Mouse (Mus musculus): ENCODE measurements around the gene Ttc28. TPM values are rescaled to one million over a fixed set of nuclear protein-coding genes. Genes with fewer than 3 reads are reported as not detected.

The Ttc28 gene
- polyA plus RNA-seq, 1 experiment from 2014 or later, result 5.7 TPM

DNA sequence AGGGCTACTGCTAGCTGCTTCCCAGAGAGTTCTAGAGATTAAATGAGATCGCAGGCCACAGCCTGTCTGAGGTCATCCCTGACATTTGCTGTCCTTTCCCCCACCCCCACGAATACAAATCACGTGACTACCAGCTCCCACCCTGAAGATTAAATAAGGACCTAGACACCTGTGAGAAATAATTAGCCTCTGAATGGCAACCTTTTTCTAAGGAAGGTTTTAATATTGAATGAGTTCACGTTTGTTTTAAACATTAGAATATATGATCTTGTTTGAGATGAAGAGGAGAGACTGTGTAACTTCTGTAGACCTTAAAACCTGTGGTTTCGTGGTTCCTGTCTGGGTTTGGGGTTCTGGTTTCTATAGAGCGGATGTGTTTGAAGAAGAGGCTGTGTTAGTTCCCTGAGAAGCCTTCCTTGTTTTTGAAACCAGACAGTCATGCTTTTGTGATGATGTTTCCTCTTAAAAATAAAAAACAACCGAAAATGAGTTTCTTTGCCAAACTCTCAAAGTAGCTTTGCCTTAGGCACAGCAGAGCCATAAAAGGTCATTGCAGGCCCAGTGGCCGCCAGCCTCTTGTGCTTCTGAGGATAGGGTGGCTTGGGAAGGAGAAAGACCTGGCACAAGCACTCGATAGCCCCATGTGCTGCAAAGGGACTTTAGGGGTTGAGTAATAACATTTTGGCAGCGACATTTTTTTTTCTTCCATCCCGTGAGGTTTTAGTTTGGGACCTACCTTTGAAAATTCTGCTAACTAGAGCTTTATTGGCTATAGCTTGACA is 179.7 kb downstream of the Ttc28 start:
- no peaks in the 10 kb centered on the region for H3K27me3 ChIP-seq (replicated peaks; ENCODE audit: control insufficient read depth, insufficient read depth, low read length)
- H3K4me3 ChIP-seq (ENCODE audit: low read depth, low read length), result no peak overlapping the region
- H3K9ac ChIP-seq (ENCODE audit: low read depth, low read length), result no peak overlapping the region
- WGBS, result 51% methylated on average over 11 of the region's 11 CpGs
- ATAC-seq (replicated peaks; ENCODE audit: low FRiP score) (no peak), DNase-seq (ENCODE audit: low spot score) (no peak)
- no peaks in the 10 kb centered on the region for H3K9me3 ChIP-seq (ENCODE audit: control insufficient read depth, low read length)
- H3K36me3 ChIP-seq (ENCODE audit: control insufficient read depth, insufficient read depth, low read length), result no peaks in the 10 kb centered on the region
- H3K27ac ChIP-seq (ENCODE audit: low read depth, low read length), result no peak overlapping the region
- H3K4me2 ChIP-seq, result no peak overlapping the region
- H3K4me1 ChIP-seq (replicated peaks; ENCODE audit: control insufficient read depth, insufficient read depth, low read length), result no peaks in the 10 kb centered on the region

DNA sequence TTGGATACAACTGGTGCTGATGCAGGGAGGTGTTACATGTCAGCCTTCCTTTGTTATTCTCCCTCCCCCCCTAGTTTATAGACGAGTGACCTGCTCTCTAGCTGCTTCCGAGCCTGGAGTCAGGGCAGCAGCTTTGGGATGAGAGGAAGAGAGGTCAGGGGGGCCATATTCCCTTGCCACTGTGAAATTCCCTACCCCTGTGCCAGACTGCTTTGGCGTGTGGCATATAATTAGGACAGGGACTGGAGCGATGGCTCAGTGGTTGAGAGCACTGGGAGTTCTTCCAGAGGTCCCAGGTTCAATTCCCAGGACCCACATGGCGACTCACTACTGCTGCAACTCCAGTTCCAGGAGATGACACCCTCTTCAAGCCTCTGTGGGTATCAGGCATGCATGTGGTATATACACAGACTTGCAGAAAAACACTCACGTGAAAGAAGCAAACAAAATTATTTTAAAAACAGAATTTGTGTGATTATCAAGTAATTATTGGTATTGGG is 180.7 kb downstream of the Ttc28 start:
- H3K36me3 ChIP-seq (ENCODE audit: control insufficient read depth, insufficient read depth, low read length), result no peaks in the 10 kb centered on the region
- H3K4me1 ChIP-seq (replicated peaks; ENCODE audit: control insufficient read depth, insufficient read depth, low read length), result no peaks in the 10 kb centered on the region
- H3K4me3 ChIP-seq (ENCODE audit: low read depth, low read length), result no peak overlapping the region
- ATAC-seq (replicated peaks; ENCODE audit: low FRiP score) (no peak), DNase-seq (ENCODE audit: low spot score) (no peak)
- no peak overlapping the region for H3K27ac ChIP-seq (ENCODE audit: low read depth, low read length)
- no peaks in the 10 kb centered on the region for H3K9me3 ChIP-seq (ENCODE audit: control insufficient read depth, low read length)
- no peak overlapping the region for H3K9ac ChIP-seq (ENCODE audit: low read depth, low read length)
- 73% methylated on average over 6 of the region's 6 CpGs for WGBS
- H3K27me3 ChIP-seq (replicated peaks; ENCODE audit: control insufficient read depth, insufficient read depth, low read length), result no peaks in the 10 kb centered on the region
- H3K4me2 ChIP-seq, result no peak overlapping the region

DNA sequence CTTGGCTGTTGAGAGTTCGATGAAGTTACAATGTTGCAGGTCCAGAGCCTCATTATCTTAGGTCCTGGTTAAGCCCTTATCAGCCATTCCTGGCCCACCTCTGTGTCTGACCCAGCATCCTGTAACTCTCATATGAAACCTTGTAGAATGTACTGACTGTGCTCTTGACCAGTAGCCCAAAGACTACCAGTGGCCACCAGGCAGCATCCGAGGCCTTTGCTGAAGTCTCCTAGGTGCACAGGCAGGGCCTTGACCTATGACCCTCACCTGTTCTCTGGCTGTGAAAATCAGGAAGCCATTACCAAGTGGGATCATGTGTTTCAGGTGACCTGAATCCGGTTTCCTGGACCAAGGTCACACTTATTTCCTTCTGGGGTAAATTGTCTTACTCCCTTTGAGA is 183.6 kb downstream of the Ttc28 start:
- H3K9ac ChIP-seq (ENCODE audit: low read depth, low read length), result no peak overlapping the region
- WGBS, result 73% methylated on average over 3 of the region's 3 CpGs
- no peaks in the 10 kb centered on the region for H3K27me3 ChIP-seq (replicated peaks; ENCODE audit: control insufficient read depth, insufficient read depth, low read length)
- DNase-seq (ENCODE audit: low spot score) (no peak), ATAC-seq (replicated peaks; ENCODE audit: low FRiP score) (no peak)
- H3K27ac ChIP-seq (ENCODE audit: low read depth, low read length), result no peak overlapping the region
- H3K4me1 ChIP-seq (replicated peaks; ENCODE audit: control insufficient read depth, insufficient read depth, low read length), result no peaks in the 10 kb centered on the region
- H3K4me2 ChIP-seq, result no peak overlapping the region
- no peaks in the 10 kb centered on the region for H3K36me3 ChIP-seq (ENCODE audit: control insufficient read depth, insufficient read depth, low read length)
- H3K9me3 ChIP-seq (ENCODE audit: control insufficient read depth, low read length), result no peaks in the 10 kb centered on the region
- H3K4me3 ChIP-seq (ENCODE audit: low read depth, low read length), result no peak overlapping the region

DNA sequence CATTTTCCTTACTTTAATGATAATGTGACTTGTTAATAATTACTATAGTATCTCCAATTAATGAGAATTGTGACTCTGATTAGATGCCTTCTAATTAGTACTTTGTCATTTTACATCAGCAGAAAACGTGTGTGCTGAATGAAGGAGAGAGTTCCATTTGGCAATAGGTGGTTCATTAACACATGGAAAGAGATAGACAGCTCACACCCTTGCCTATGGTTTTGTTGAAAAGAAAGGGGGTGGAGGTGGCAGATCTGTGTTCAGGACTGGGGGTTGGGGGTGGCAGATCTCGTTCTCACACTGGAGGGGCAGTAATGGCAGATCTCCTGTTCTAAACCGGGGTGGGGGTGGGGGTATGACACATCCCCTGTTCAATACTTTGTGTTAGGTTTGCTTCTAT is 184.4 kb downstream of the Ttc28 start:
- H3K27ac ChIP-seq (ENCODE audit: low read depth, low read length), result no peak overlapping the region
- H3K4me3 ChIP-seq (ENCODE audit: low read depth, low read length), result no peak overlapping the region
- no peaks in the 10 kb centered on the region for H3K9me3 ChIP-seq (ENCODE audit: control insufficient read depth, low read length)
- H3K4me2 ChIP-seq, result no peak overlapping the region
- DNase-seq (ENCODE audit: low spot score) (no peak), ATAC-seq (replicated peaks; ENCODE audit: low FRiP score) (no peak)
- WGBS, result 62% methylated on average over 3 of the region's 3 CpGs
- no peaks in the 10 kb centered on the region for H3K4me1 ChIP-seq (replicated peaks; ENCODE audit: control insufficient read depth, insufficient read depth, low read length)
- no peaks in the 10 kb centered on the region for H3K36me3 ChIP-seq (ENCODE audit: control insufficient read depth, insufficient read depth, low read length)
- H3K27me3 ChIP-seq (replicated peaks; ENCODE audit: control insufficient read depth, insufficient read depth, low read length), result no peaks in the 10 kb centered on the region
- no peak overlapping the region for H3K9ac ChIP-seq (ENCODE audit: low read depth, low read length)

DNA sequence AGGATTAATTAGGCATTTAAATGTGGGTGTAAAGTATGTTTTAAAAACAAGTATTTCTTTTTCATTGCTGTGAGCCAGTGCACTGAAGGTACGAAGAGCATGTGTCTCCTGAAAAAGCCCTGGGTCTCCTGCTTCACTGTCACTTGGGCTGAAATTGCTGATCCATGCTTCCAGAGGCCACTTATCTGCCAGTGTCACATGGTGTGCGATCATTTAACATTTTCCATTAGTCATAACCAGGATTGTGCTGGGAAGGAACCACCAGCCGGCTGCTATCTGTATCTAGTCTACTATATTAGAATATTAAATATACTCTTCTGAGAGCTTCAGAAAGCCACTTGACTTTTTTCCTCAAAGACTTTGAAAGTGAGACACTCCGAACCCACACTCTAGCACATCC is 186.2 kb downstream of the Ttc28 start:
- Histone ChIP-seq H3K9me3 (ENCODE audit: control insufficient read depth, low read length) (no peaks in the 10 kb centered on the region), H3K36me3 (ENCODE audit: control insufficient read depth, insufficient read depth, low read length) (no peaks in the 10 kb centered on the region), H3K27me3 (replicated peaks; ENCODE audit: control insufficient read depth, insufficient read depth, low read length) (no peaks in the 10 kb centered on the region), H3K4me3 (ENCODE audit: low read depth, low read length) (no peak overlapping the region), H3K27ac (ENCODE audit: low read depth, low read length) (no peak overlapping the region), H3K4me1 (replicated peaks; ENCODE audit: control insufficient read depth, insufficient read depth, low read length) (no peaks in the 10 kb centered on the region), H3K9ac (ENCODE audit: low read depth, low read length) (no peak overlapping the region), H3K4me2 (no peak overlapping the region)
- ATAC-seq (replicated peaks; ENCODE audit: low FRiP score), result no peak
- 63% methylated on average over 4 of the region's 4 CpGs for WGBS
- no peak for DNase-seq (ENCODE audit: low spot score)

DNA sequence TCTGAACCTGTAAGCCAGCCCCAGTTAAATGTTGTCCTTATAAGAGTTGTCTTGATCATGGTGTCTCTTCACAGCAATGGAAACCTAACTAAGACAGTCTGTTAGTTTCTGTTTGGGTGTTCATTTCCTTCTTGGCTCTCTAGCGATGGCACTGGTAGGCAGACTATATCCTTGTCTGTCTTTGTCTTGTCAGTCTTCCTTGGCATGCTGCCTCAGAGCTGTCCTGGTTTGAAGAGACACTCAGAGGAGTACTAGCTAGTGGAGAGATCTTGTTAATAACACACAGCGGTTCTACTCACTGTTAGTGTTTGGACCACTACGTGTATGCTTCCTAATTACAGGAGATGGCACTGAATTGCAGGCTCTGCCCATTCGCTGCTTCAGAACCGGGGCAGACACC is 189.9 kb downstream of the Ttc28 start:
- DNase-seq (ENCODE audit: low spot score), result no peak
- 91% methylated on average over 5 of the region's 5 CpGs for WGBS
- Histone ChIP-seq H3K27me3 (replicated peaks; ENCODE audit: control insufficient read depth, insufficient read depth, low read length) (no peaks in the 10 kb centered on the region), H3K4me1 (replicated peaks; ENCODE audit: control insufficient read depth, insufficient read depth, low read length) (no peaks in the 10 kb centered on the region), H3K9ac (ENCODE audit: low read depth, low read length) (no peak overlapping the region), H3K4me2 (no peak overlapping the region), H3K36me3 (ENCODE audit: control insufficient read depth, insufficient read depth, low read length) (no peaks in the 10 kb centered on the region), H3K4me3 (ENCODE audit: low read depth, low read length) (no peak overlapping the region), H3K9me3 (ENCODE audit: control insufficient read depth, low read length) (no peaks in the 10 kb centered on the region), H3K27ac (ENCODE audit: low read depth, low read length) (no peak overlapping the region)
- ATAC-seq (replicated peaks; ENCODE audit: low FRiP score), result no peak

DNA sequence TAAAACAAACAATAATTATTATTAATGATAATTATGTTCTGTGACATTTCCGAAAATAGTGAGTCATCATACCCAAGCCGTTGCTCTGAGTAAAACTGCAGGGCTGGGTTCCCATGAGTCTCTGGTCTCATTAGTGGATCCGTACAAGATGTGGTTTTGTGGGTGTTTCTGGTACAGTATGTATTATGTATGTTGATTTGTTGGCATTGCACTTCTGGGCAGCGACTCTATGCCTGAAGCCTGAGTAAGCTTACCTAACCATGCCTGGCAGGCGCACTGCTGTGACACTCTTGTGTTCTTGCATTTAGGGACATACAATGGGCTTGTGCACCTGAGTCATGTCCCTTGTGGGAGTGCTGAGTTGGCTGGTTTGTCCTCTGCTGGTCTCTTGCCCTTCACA is 190.3 kb downstream of the Ttc28 start:
- no peaks in the 10 kb centered on the region for H3K27me3 ChIP-seq (replicated peaks; ENCODE audit: control insufficient read depth, insufficient read depth, low read length)
- no peaks in the 10 kb centered on the region for H3K36me3 ChIP-seq (ENCODE audit: control insufficient read depth, insufficient read depth, low read length)
- H3K9me3 ChIP-seq (ENCODE audit: control insufficient read depth, low read length), result no peaks in the 10 kb centered on the region
- no peak overlapping the region for H3K27ac ChIP-seq (ENCODE audit: low read depth, low read length)
- no peaks in the 10 kb centered on the region for H3K4me1 ChIP-seq (replicated peaks; ENCODE audit: control insufficient read depth, insufficient read depth, low read length)
- WGBS, result 85% methylated on average over 5 of the region's 5 CpGs
- DNase-seq (ENCODE audit: low spot score), result no peak
- no peak overlapping the region for H3K9ac ChIP-seq (ENCODE audit: low read depth, low read length)
- no peak overlapping the region for H3K4me3 ChIP-seq (ENCODE audit: low read depth, low read length)
- H3K4me2 ChIP-seq, result no peak overlapping the region
- no peak for ATAC-seq (replicated peaks; ENCODE audit: low FRiP score)

DNA sequence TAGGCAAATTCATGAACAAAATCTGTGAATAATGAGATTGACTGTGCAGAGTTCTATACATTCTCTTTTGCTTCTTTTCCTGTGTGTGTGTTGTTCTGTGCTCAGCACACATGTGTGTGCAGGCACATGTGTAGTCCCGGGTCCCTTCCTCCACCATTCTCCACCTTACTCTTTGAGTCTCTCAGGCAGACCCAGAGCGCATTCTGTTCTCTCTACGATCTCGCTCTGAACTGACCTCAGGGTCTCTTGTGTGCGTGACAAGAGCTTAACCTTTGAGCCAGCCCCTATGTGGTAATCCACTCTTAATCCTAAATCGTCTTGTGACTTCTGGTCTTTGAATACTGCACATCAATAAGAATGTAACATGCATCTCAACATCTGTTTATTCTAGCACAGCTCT is 190.8 kb downstream of the Ttc28 start:
- no peak for DNase-seq (ENCODE audit: low spot score)
- H3K9me3 ChIP-seq (ENCODE audit: control insufficient read depth, low read length), result no peaks in the 10 kb centered on the region
- no peak for ATAC-seq (replicated peaks; ENCODE audit: low FRiP score)
- H3K4me2 ChIP-seq, result no peak overlapping the region
- no peaks in the 10 kb centered on the region for H3K36me3 ChIP-seq (ENCODE audit: control insufficient read depth, insufficient read depth, low read length)
- no peak overlapping the region for H3K9ac ChIP-seq (ENCODE audit: low read depth, low read length)
- H3K4me3 ChIP-seq (ENCODE audit: low read depth, low read length), result no peak overlapping the region
- no peaks in the 10 kb centered on the region for H3K27me3 ChIP-seq (replicated peaks; ENCODE audit: control insufficient read depth, insufficient read depth, low read length)
- no peaks in the 10 kb centered on the region for H3K4me1 ChIP-seq (replicated peaks; ENCODE audit: control insufficient read depth, insufficient read depth, low read length)
- WGBS, result 77% methylated on average over 6 of the region's 6 CpGs
- H3K27ac ChIP-seq (ENCODE audit: low read depth, low read length), result no peak overlapping the region

DNA sequence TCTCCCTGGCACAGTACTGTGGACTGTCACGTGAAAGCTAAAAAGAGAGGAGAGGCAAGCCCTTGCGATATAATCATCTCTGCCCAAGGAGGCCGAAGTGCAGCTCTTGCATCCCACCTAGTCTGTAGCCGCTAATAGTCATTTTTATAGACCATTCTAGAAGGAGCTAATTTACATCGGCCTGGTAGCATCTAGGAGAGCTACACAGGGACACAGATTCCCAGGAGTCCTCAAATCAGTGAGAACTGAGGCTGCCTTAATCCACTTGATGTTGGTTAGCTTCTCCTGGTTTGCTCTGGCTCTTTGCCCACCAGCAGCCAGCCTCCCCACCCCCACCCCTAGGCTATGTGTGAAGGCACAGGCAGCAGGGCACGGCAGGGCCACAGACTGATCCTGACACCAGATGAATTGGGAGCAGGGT is 193.7 kb downstream of the Ttc28 start:
- no peak overlapping the region for H3K27ac ChIP-seq (ENCODE audit: low read depth, low read length)
- no peaks in the 10 kb centered on the region for H3K4me1 ChIP-seq (replicated peaks; ENCODE audit: control insufficient read depth, insufficient read depth, low read length)
- no peaks in the 10 kb centered on the region for H3K36me3 ChIP-seq (ENCODE audit: control insufficient read depth, insufficient read depth, low read length)
- H3K4me2 ChIP-seq, result no peak overlapping the region
- H3K4me3 ChIP-seq (ENCODE audit: low read depth, low read length), result no peak overlapping the region
- H3K9me3 ChIP-seq (ENCODE audit: control insufficient read depth, low read length), result no peaks in the 10 kb centered on the region
- H3K27me3 ChIP-seq (replicated peaks; ENCODE audit: control insufficient read depth, insufficient read depth, low read length), result no peaks in the 10 kb centered on the region
- DNase-seq (ENCODE audit: low spot score), result no peak
- 67% methylated on average over 6 of the region's 6 CpGs for WGBS
- no peak overlapping the region for H3K9ac ChIP-seq (ENCODE audit: low read depth, low read length)
- no peak for ATAC-seq (replicated peaks; ENCODE audit: low FRiP score)

All from liver, embryonic 11.5 days (tissue).